Mouse (Mus musculus): ENCODE data around the gene Foxj1. TPM values are rescaled to one million over a fixed set of nuclear protein-coding genes. Genes with fewer than 3 reads are reported as not detected.

The Foxj1 gene
- total RNA-seq, 2 experiments from 2014 or later = not detected

Other genes starting within 250 kb of the Foxj1 start
- 83.3 and 96.6 TPM in 2 replicates for gene Wbp2, start 248.4 kb downstream of the Foxj1 start, total RNA-seq (2014; fragmentation: Nextera tagmentation)
- 13.6 and 17.3 TPM in 2 replicates for gene Wbp2, start 248.4 kb downstream of the Foxj1 start, total RNA-seq (2017)
- gene Trim47, start 208.2 kb downstream of the Foxj1 start, total RNA-seq (2014; fragmentation: Nextera tagmentation) = 1.9 TPM in 1 of 2 replicates, not detected in the other
- gene Trim47, start 208.2 kb downstream of the Foxj1 start, total RNA-seq (2017) = 3.1 TPM in 1 of 2 replicates, not detected in the other
- gene Trim65, start 204.3 kb downstream of the Foxj1 start, total RNA-seq (2014; fragmentation: Nextera tagmentation) = 11.6 and 18.1 TPM in 2 replicates
- 3.7 and 7.0 TPM in 2 replicates for gene Trim65, start 204.3 kb downstream of the Foxj1 start, total RNA-seq (2017)
- 52.1 and 60.1 TPM in 2 replicates for gene Mrpl38, start 196.5 kb downstream of the Foxj1 start, total RNA-seq (2014; fragmentation: Nextera tagmentation)
- gene Mrpl38, start 196.5 kb downstream of the Foxj1 start, total RNA-seq (2017) = 22.8 and 29.6 TPM in 2 replicates
- 14.1 and 22.2 TPM in 2 replicates for gene Fbf1, start 167.2 kb downstream of the Foxj1 start, total RNA-seq (2014; fragmentation: Nextera tagmentation)
- gene Fbf1, start 167.2 kb downstream of the Foxj1 start, total RNA-seq (2017) = 15.3 and 22.8 TPM in 2 replicates
- gene Ten1, start 136.5 kb downstream of the Foxj1 start, total RNA-seq (2014; fragmentation: Nextera tagmentation) = 85.3 and 106 TPM in 2 replicates
- gene Ten1, start 136.5 kb downstream of the Foxj1 start, total RNA-seq (2017) = 28.5 and 31.9 TPM in 2 replicates
- 23.6 and 29.4 TPM in 2 replicates for gene Acox1, start 136.4 kb downstream of the Foxj1 start, total RNA-seq (2014; fragmentation: Nextera tagmentation)
- 15.0 and 16.0 TPM in 2 replicates for gene Acox1, start 136.4 kb downstream of the Foxj1 start, total RNA-seq (2017)
- 0.13 and 0.58 TPM in 2 replicates for gene Evpl, start 97.3 kb downstream of the Foxj1 start, total RNA-seq (2014; fragmentation: Nextera tagmentation)
- gene Evpl, start 97.3 kb downstream of the Foxj1 start, total RNA-seq (2017) = 1.5 and 1.7 TPM in 2 replicates
- 104 and 123 TPM in 2 replicates for gene Srp68, start 61.2 kb downstream of the Foxj1 start, total RNA-seq (2014; fragmentation: Nextera tagmentation)
- gene Srp68, start 61.2 kb downstream of the Foxj1 start, total RNA-seq (2017) = 75.2 and 75.7 TPM in 2 replicates
- gene Galr2, start 54.5 kb downstream of the Foxj1 start, total RNA-seq (2014; fragmentation: Nextera tagmentation) = not detected in 2 replicates
- 0.09 TPM in 1 of 2 replicates, not detected in the other for gene Galr2, start 54.5 kb downstream of the Foxj1 start, total RNA-seq (2017)
- gene Exoc7, start 28.2 kb downstream of the Foxj1 start, total RNA-seq (2014; fragmentation: Nextera tagmentation) = 23.0 and 45.3 TPM in 2 replicates
- gene Exoc7, start 28.2 kb downstream of the Foxj1 start, total RNA-seq (2017) = 30.1 and 36.6 TPM in 2 replicates
- gene Rnf157, start 77.6 kb upstream of the Foxj1 start, total RNA-seq (2014; fragmentation: Nextera tagmentation) = 13.9 and 19.5 TPM in 2 replicates
- 5.9 and 7.5 TPM in 2 replicates for gene Rnf157, start 77.6 kb upstream of the Foxj1 start, total RNA-seq (2017)
- 49.9 and 62.5 TPM in 2 replicates for gene Ubald2, start 98.7 kb upstream of the Foxj1 start, total RNA-seq (2014; fragmentation: Nextera tagmentation)
- gene Ubald2, start 98.7 kb upstream of the Foxj1 start, total RNA-seq (2017) = 45.8 and 46.4 TPM in 2 replicates
- gene Qrich2, start 130.8 kb upstream of the Foxj1 start, total RNA-seq (2014; fragmentation: Nextera tagmentation) = not detected in 2 replicates
- gene Qrich2, start 130.8 kb upstream of the Foxj1 start, total RNA-seq (2017) = not detected in 2 replicates
- 79.6 and 83.4 TPM in 2 replicates for gene Prpsap1, start 158.8 kb upstream of the Foxj1 start, total RNA-seq (2014; fragmentation: Nextera tagmentation)
- gene Prpsap1, start 158.8 kb upstream of the Foxj1 start, total RNA-seq (2017) = 26.0 and 53.2 TPM in 2 replicates
- not detected in 2 replicates for gene Sphk1, start 195.5 kb upstream of the Foxj1 start, total RNA-seq (2014; fragmentation: Nextera tagmentation)
- gene Sphk1, start 195.5 kb upstream of the Foxj1 start, total RNA-seq (2017) = not detected in 2 replicates
- 5.2 and 6.8 TPM in 2 replicates for gene Ube2o, start 246.0 kb upstream of the Foxj1 start, total RNA-seq (2014; fragmentation: Nextera tagmentation)
- gene Ube2o, start 246.0 kb upstream of the Foxj1 start, total RNA-seq (2017) = 5.4 and 6.6 TPM in 2 replicates

Data from granulocyte monocyte progenitor cell, adult 5-6 weeks (primary cell).